Mouse (Mus musculus): ENCODE data around the gene Duox2.

The Duox2 gene

DNA sequence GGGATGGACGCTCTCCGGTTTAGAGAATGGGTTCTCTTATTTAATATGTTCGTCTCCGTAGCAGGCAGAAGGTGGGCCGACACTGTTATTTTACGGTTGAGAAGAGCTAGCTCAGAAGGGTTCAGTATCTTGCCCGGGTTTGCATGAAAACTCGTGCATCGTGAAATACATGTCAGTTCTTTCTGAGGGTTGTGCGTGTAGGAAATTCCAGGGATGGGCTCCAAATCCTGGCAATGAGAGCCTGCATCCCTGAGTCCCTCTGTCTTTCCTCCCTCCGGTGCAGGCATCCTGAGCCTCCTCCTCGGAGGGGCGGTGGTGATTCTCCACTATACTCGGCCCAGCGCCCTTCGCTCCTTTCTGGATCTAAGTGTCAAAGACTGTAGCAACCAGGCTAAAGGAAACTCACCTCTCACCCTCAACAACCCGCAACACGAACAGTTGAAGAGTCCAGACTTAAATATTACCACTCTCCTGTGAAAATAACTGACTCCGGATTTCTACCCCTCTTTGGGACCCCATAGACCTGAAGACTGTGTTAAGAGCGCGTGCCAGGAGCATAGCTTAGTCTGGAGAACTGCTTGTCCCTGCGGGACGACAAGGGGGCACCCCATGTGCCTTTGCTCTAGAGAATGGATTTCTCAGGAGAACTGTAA lies 3.8 kb upstream of the Duox2 start:
- no peak for DNase-seq

DNA sequence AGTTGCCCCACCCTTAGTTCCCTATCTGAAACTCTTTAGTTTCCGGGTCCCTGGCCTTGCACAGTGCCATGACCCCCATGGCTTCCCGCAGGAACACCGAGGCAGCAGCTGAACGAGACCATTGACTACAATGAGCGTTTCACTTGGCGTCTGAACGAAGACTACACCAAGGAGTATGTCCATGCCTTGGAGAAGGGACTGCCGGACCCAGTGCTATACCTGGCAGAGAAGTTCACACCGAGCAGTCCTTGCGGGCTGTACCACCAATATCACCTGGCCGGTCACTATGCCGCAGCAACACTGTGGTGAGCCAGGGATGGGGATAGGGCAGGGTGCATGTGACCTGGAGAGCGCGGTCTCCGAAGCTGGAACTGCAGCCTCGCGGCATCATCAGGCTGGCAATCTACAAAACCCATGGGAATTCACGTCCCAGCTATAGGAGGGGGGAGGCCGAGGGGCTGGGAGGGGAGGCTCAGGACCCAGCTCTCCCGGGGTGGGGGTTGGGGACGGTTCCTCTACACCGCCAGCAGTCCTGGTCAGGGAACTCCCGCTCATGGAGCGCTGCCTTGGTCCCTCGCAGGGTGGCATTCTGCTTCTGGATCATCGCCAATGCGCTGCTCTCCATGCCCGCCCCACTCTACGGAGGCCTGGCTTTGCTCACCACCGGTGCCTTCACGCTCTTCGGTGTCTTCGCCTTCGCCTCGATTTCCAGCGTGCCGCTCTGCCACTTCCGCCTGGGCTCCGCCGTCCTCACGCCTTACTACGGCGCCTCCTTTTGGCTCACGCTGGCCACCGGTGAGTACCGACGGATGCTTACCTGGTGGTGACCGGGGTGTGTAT lies 3.1 kb upstream of the Duox2 start:
- peak; percentile 6 for DNase-seq

DNA sequence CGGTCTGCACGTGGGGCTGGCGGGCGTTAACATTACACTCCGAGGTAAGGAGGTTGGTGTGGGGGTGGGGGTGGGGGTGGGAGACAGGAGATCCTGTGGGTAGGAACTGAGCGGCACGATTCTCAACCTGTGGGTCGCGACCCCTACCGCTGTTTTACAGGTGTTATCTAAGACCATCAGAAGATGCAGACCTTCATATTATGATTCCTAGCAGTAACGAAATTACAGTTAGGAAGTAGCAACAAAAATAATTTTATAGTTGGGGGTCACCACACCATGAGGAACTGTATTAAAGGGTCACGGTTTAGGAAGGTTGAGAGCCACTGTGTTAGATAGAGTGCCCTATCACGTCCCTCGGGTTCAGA lies 2.4 kb upstream of the Duox2 start:
- no peak for DNase-seq

DNA sequence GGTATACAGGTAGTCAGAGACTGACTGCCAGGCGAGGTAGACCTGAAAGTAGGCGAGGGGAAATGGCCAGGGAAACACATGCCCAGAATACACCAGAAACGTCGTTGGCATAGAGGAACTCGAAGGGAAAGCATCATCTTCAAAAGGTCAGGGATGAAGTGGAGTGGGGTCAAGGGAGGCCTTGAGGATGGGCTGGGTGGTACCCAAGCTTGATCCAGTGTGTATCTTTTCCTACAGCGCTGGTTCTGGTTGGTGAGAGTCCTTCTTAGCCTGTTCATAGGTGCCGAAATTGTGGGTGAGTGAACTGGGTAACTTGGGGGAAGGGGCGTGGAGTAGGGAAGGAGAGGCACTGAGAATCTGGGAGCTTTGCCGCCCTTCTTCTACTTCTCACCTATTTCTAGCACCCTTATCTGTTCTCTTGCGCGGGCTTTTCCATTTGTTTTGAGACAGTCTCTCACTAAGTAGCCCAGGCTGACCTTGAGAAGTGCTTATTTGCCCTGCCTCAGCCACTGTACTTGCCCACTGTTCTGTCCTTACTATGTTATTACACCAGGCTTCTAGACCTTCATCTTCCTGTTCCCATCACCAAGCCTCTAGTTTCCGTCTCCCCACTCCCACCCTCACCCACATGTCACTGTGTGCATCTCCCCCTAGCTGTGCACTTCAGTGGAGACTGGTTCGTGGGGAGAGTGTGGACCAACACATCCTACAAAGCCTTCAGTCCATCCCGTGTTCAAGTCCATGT lies 1.8 kb upstream of the Duox2 start:
- no peak for DNase-seq

GRCm38 (mm10) chr2:122298596-122299490 lies 594 bp upstream of the Duox2 start, which contains the start of gene Duoxa2:
TSS of gene Duoxa2 (plus strand) at chr2:122298900.
- DNase-seq = peak; percentile 14

DNA sequence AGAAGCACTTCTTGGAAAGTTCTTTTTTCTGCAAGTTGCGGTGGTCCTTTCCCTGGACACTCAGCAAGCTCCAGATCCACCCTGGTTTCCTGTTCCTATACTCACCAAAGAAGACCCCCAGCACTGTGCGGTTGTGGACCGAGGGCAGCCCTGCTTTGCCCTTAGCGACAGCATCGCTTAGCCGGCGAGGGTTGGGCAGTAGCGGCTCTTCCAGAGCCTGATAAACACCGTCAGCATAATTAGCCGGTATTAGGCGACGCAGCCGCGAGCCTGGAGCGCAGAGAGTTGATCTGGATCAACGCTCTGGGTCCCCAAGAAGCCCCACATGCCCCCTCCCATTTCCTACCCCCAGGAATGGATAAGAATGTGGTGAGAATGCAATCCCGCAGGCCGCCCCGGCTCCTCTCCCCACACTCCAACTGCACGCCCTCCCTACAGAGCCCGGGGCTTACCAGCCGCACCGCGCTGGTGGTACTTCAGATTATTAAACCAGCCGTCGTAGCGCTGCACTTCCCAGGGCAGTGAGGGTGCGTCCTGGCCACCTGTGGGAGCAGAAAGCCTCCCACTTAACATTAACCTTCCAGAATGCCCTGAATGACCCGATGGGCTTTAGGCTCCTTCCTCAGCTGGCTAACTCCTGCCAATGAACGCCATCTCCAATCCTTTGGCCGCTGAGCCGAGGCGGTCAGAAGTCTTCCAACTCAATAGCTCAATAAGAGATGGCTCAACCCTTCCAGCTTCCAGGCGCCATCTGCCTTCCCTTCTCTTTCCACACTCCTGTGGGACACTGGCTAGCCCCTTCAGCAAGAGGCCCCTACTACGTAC lies 766 bp downstream of the Duox2 start:
- DNase-seq = no peak

GRCm38 (mm10) chr2:122294916-122295315 lies 3.3 kb downstream of the Duox2 start:
- DNase-seq = no peak

DNA sequence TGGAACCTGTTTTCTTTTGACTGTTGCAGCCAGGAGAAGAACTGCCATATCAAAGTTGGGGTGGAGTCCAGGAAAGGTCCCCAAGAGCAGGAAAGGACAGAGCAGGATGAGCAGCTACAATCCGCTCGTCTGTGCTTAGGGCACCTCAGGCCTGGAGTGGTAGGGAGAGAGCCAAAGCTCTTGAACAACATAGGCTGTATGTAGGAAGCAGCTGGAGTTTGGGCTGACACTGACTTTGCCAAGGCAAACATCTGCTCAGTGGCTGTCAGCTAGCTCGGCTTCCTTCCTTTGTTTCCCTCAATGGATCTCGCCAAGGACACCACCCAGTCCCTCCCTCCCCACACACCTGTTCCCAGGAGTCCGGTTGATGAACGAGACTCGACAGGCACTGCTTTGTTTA lies 12.1 kb downstream of the Duox2 start:
- DNase-seq = no peak

GRCm38 (mm10) chr2:122284091-122284490 lies 14.2 kb downstream of the Duox2 start:
- no peak for DNase-seq

DNA sequence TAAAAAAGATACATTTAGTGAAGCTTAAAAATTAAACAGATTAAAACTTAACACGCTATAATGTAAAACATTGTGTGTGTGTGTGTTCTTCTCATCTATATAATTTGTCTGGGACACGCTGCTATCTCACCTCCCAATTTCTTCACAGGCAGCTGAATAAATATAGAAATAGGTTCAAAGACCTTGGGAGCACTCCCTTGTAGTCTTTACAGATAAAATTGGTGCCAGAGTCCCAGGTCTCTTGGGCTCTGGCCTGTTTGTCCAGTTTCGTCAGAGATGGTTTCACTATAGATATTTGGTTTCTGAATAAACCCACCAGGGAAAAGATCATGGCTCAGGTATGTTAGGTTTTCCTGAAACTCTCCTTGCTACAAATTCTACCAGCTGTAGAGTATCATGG lies 19.5 kb downstream of the Duox2 start:
- no peak for DNase-seq

DNA sequence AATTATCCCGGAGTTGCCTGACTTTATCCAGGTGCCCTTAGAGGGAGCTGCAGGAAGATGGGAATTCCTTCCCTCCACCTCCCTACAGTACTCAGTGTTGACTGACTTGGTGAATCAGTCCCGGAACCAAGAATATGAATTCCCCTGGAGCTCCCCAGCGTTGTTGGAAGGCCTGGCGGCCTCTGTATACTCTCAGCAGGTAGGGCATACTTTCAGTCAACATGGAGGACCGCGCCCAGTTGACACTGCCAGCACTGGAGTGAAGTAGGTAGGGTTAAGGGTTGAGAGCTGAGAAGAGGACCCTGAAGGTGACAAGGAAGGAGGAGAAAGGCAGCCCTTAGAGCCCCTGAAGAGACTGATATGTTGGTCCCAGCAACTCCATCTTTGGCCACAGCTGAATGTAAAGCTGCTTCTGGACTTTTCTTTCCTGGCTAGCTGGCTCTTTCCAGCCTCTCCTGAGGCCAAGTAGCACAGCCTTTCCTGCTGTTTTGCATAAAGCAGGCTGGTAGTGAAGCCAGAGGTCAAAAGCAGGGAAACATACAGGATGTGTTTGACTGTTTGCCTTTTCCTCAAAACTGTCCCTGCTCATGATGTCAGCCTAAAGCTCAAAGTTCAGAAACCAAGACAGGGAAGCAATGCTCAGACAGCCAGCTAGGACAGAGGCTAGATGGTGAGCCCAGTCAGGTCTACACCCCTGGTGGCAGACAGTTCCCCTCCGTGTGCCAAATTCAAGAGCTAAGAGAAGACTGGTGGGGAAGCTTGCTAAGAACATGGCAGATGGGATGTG lies 31.6 kb downstream of the Duox2 start:
- DNase-seq = no peak

GRCm38 (mm10) chr2:122264690-122265089 lies 33.6 kb downstream of the Duox2 start:
- no peak for DNase-seq

- DNase-seq = no peak
These were observed 37.5 kb downstream of the Duox2 start for GRCm38 (mm10) chr2:122260729-122261128.

GRCm38 (mm10) chr2:122255997-122256396 lies 42.3 kb downstream of the Duox2 start:
- no peak for DNase-seq

- no peak for DNase-seq
These were observed 50.5 kb downstream of the Duox2 start for GRCm38 (mm10) chr2:122247786-122248185.

GRCm38 (mm10) chr2:122243671-122244131 lies 54.5 kb downstream of the Duox2 start:
- peak; percentile 76 for DNase-seq

DNA sequence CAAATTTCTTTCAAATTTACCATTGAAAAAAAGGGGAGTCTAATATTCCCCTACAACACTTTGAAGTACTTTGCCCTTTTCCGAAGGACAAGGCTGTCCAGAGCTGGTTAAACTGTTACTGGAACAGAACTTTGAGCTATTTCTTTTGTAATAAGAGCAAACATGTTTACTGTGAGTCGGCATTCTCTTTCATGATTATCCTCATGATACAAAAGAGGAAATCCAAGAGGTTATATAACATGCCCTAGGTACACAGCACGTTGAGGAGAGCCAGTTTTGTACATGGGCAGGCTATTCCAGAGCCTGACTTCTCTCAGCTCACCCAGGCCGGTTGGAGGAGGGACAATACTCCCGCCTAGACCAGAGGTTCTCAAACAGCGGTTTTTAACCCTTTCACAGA lies 56.3 kb downstream of the Duox2 start:
- DNase-seq = no peak

- DNase-seq = no peak
These were observed 57.0 kb downstream of the Duox2 start for GRCm38 (mm10) chr2:122241226-122241625.

DNA sequence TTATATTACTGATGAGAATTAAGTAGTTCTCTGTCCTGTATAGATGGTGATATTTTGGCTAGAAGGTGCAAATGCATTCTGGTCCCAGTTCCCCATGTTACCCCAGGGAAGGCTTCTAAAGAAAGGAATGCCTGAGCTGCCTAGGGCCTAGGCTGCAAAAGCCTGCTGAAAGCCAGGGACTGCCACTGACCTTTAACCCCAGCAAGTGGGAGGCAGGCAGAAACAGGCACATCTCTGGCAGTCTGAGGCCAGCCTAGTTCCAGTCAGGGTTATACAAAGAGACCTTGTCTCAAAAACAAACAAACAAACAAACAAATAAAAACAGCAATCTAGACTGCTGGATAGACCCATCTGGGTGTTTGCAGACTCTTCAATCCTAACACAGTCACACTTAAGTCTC lies 57.5 kb downstream of the Duox2 start:
- DNase-seq = no peak

- no peak for DNase-seq
These were observed 60.3 kb downstream of the Duox2 start for GRCm38 (mm10) chr2:122237891-122238470.

Data from lung, postnatal 14 days (tissue).